Mouse (Mus musculus) embryonic facial prominence, embryonic 11.5 days (tissue): ENCODE data around the gene Gm49322. TPM values are rescaled to one million over a fixed set of nuclear protein-coding genes. Genes with fewer than 3 reads are reported as not detected.

Source experiments
- ATAC-seq: fragments of 200-750 bp; cut with Nextera tagmentation; replicated peaks from 2 replicates; pipeline ENCODE4 v1.8.0; 2017; ENCODE audit warnings: low read depth; ENCODE audit not compliant: insufficient number of reproducible peaks, low FRiP score, low TSS enrichment
- DNase-seq: peaks from one replicate; pipeline ENCODE4 v3.0.0-alpha.2; 2015; ENCODE audit warnings: low spot score
- H3K27ac ChIP-seq: fragments of 300-500 bp; sonication (generic); replicated peaks from 2 replicates; pipeline ENCODE4 v1.5.1; 2014; ENCODE audit warnings: mild to moderate bottlenecking, low read depth, low read length, control low read depth
- H3K27me3 ChIP-seq: fragments of 300-500 bp; sonication (generic); 2 replicates; pipeline ENCODE4 v1.6.1; 2014; ENCODE audit warnings: mild to moderate bottlenecking, low read length, moderate library complexity, mixed read lengths; ENCODE audit not compliant: control insufficient read depth, insufficient read depth
- H3K36me3 ChIP-seq: fragments of 300-500 bp; sonication (generic); replicated peaks from 2 replicates; pipeline ENCODE4 v1.6.1; 2014; ENCODE audit warnings: low read depth, mild to moderate bottlenecking, low read length, moderate library complexity, mixed read lengths; ENCODE audit not compliant: control insufficient read depth, insufficient read depth
- H3K4me1 ChIP-seq: fragments of 300-500 bp; sonication (generic); 2 replicates; pipeline ENCODE4 v1.6.1; 2014; ENCODE audit warnings: low read length, mixed read lengths; ENCODE audit not compliant: control insufficient read depth, insufficient read depth
- H3K4me2 ChIP-seq: fragments of 300-500 bp; sonication (generic); 2 replicates; pipeline ENCODE4 v1.6.1; 2014; ENCODE audit warnings: low read depth, mild to moderate bottlenecking, control low read depth, low read length, moderate library complexity
- H3K4me3 ChIP-seq: fragments of 300-500 bp; sonication (generic); 2 replicates; pipeline ENCODE4 v1.5.1; 2014; ENCODE audit warnings: low read depth, low read length, control low read depth
- H3K9ac ChIP-seq: fragments of 300-500 bp; sonication (generic); replicated peaks from 2 replicates; pipeline ENCODE4 v1.6.1; 2014; ENCODE audit warnings: mild to moderate bottlenecking, control low read depth, low read length
- H3K9me3 ChIP-seq: fragments of 300-500 bp; sonication (generic); replicated peaks from 2 replicates; pipeline ENCODE4 v1.6.1; 2016; ENCODE audit warnings: mild to moderate bottlenecking, low read length, inconsistent platforms, mixed read lengths; ENCODE audit not compliant: control insufficient read depth
- WGBS: fragments of 180-500 bp; shearing (Covaris S2); extraction: QIAGEN DNeasy Blood & Tissue Kit; methylation state at CpG from one replicate; pipeline ENCODE4 v1.1.7; 2014; 5-methylcytosine and 5-hydroxymethylcytosine counted together
- polyA plus RNA-seq: library from polyadenylated mRNA; unstranded; fragments of >200 nt; fragmentation: Nextera tagmentation; extraction: Ambion mirVana; gene quantifications from 2 replicates; pipeline ENCODE4 v1.2.1, GENCODE M21; 2014

Gene Gm49322
- polyA plus RNA-seq, 1 experiment from 2014 or later, result 1.4 TPM

DNA sequence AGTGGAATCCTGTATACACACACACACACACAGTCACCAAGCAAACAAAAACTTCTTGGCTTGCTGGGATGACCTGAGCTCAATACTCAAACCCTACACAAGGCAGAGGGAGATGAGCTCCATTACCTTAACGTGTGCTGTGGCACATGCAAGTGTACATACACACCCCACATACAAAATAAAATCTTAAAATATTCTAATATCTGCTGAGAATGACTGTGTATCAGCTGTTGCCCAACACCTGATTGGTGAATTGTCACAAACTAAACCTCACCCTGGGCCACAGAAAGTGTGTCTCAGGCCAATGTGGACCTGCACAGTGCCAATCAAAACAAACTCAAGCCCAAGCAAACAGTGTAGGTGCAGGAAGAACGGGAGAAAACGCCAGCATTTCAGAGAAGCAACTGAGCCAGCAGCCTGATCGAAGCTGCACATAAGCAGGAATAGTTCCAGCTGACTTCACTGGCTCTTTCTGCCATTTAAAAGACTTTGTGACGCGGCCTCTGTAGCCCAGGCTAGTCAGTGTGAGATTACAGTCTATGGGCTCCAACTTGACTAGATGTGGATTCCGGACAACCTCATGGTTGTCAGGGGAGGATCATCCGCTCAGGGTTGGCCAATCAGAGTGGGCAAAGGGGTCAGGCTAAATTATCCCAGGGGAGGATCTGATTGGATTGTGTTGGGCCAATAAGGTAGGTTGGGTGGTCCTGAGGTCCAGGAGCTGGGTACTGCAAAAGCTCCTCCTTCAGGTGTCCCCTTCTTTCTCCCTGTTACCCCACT lies 13.8 kb downstream of the Gm49322 start:
- DNase-seq, result peak; percentile 28
- no peaks in the 10 kb centered on the region for H3K9me3 ChIP-seq
- no peak overlapping the region for H3K4me2 ChIP-seq
- H3K4me3 ChIP-seq, result no peak overlapping the region
- no peak overlapping the region for H3K9ac ChIP-seq
- no peak for ATAC-seq
- H3K27me3 ChIP-seq, result no peaks in the 10 kb centered on the region
- 35% methylated on average over 8 of the region's 8 CpGs for WGBS
- H3K27ac ChIP-seq, result no peak overlapping the region
- peaks cover 4% of the 10 kb centered on the region; the same call in 1 of the 2 replicates for H3K4me1 ChIP-seq
- H3K36me3 ChIP-seq, result no peaks in the 10 kb centered on the region; the same call in 1 of the 2 replicates

- ATAC-seq (no peak), DNase-seq (no peak)
- Histone ChIP-seq H3K9me3 (no peaks in the 10 kb centered on the region), H3K36me3 (no peaks in the 10 kb centered on the region; the same call in 1 of the 2 replicates), H3K27ac (no peak overlapping the region), H3K4me3 (no peak overlapping the region), H3K4me1 (peaks cover 4% of the 10 kb centered on the region; the same call in 1 of the 2 replicates), H3K4me2 (no peak overlapping the region), H3K9ac (no peak overlapping the region), H3K27me3 (no peaks in the 10 kb centered on the region)
- 87% methylated on average over 9 of the region's 9 CpGs for WGBS
These were observed 14.5 kb downstream of the Gm49322 start for GRCm38 (mm10) chr10:80620365-80620764.

DNA sequence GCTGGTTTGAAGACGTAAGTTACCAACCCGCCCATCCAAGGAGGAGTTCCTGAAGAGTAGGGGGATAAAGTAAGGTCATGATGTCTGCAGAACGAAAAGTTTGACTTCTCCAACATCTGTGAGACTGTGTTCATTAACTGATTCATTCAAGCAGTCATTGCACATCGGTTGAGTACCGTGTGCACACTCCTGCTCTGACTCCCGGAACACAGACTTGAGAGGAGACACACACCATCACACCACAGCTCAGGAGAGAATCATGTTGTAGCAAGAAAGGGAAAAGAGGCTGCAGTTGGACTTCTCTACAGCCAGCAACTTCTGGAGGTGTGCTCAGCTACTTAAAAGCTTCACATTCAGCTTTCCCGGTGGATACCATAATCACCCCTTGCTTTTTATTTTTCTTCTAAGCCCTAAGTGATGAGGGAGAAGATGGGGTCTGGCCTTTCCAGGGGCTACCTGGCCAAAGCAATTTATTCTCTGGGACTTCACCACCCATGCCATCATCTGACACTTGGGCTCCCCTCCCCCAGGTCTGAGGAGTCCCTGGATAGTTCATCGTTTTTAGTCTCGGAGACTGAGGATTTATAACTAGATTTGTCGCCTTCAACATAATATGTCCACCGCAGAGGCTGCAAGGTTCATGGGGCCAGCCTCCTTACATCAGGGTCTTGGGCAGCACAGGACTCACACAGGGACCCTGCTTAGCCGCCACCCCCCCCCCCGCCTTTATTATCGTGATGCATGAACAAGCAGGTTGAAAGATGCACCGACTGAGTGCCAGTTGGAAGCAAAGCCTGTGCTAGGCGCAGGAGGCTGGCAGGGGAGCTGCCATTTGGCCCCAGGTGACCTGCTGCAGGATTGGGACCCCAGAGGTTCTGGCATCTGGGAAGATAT lies 15.2 kb downstream of the Gm49322 start:
- 63% methylated on average over 16 of the region's 16 CpGs for WGBS
- H3K4me2 ChIP-seq, result peak overlapping the region; percentile 60
- ATAC-seq (no peak), DNase-seq (no peak)
- H3K27me3 ChIP-seq, result no peaks in the 10 kb centered on the region
- H3K36me3 ChIP-seq, result no peaks in the 10 kb centered on the region
- peaks cover 4% of the 10 kb centered on the region; the same call in 1 of the 2 replicates for H3K4me1 ChIP-seq
- H3K9me3 ChIP-seq, result no peaks in the 10 kb centered on the region
- peak overlapping the region; percentile 90 for H3K4me3 ChIP-seq
- peak overlapping the region; percentile 25 for H3K9ac ChIP-seq
- H3K27ac ChIP-seq, result 0 out of 2 replicates have a peak overlapping the region, but pooled peaks have one; percentile 8

DNA sequence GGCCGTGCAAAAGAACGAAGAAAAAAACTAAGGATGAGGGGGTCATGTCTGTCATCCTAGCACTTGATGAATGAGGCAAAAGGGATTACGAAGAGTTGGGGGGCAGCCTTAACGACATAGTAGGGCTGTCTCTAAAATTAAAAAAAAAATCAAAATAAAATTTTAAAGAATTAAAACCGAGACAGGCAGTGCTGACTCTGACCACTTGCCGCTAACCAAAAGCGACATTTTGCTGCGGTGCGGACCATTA lies 15.8 kb downstream of the Gm49322 start:
- Histone ChIP-seq H3K9me3 (no peaks in the 10 kb centered on the region), H3K4me3 (peak overlapping the region; percentile 90), H3K36me3 (no peaks in the 10 kb centered on the region), H3K9ac (peak overlapping the region; percentile 25), H3K4me2 (peak overlapping the region; percentile 60), H3K27me3 (no peaks in the 10 kb centered on the region), H3K27ac (0 out of 2 replicates have a peak overlapping the region, but pooled peaks have one; percentile 8), H3K4me1 (peaks cover 4% of the 10 kb centered on the region; the same call in 1 of the 2 replicates)
- DNase-seq, result no peak
- no peak for ATAC-seq
- WGBS, result 5% methylated on average over 9 of the region's 9 CpGs

DNA sequence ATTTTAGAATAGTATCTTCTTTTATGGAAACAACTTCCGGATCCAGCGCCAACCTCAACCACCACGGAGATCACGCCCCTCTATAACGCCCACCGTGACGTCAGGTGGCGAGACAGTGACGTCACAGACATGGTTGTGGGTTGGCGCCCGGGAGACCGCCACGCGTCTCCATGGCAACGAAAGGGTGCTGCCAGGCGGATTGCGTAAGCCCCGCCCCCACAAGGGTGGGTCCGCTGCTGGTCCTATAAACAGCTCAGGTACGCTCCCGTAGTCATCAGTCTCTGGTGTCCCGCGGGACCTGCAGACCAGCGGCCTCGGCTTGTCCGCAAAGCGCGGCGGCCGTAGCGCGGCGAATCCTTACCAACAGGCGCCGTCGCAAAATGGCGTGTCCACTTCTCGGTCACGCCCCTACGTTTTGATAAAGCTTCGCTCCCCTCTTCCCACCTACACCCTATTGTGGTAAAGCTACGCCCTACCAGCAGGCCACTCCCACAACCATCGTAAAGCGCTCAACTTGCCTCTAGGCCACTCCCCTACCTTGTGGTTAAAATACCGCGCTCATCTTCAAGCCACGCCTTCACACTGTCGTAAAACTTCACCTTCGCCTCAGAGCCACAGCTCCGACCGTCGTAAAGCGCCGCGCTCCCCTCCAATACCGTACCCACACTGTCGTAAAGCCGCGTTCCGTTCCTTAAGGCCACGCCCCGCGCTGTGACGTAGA lies 16.3 kb downstream of the Gm49322 start:
- Histone ChIP-seq H3K36me3 (no peaks in the 10 kb centered on the region), H3K9me3 (no peaks in the 10 kb centered on the region), H3K9ac (peak overlapping the region; percentile 84), H3K27ac (peak overlapping the region; percentile 78), H3K4me2 (peak overlapping the region; percentile 60), H3K4me3 (peak overlapping the region; percentile 90), H3K27me3 (no peaks in the 10 kb centered on the region), H3K4me1 (peaks cover 4% of the 10 kb centered on the region; the same call in 1 of the 2 replicates)
- peak; percentile 100 for DNase-seq
- peak; percentile 91 for ATAC-seq
- under 1% methylated on average over 64 of the region's 64 CpGs for WGBS

GRCm38 (mm10) chr10:80622661-80623456 lies 17.0 kb downstream of the Gm49322 start, which contains the start of gene Csnk1g2:
Gene Csnk1g2, plus strand, starts transcription at chr10:80622838.
- no peaks in the 10 kb centered on the region for H3K36me3 ChIP-seq
- H3K4me1 ChIP-seq, result peaks cover 4% of the 10 kb centered on the region; the same call in 1 of the 2 replicates
- DNase-seq, result peak; percentile 52
- H3K27me3 ChIP-seq, result no peaks in the 10 kb centered on the region
- H3K4me3 ChIP-seq, result peak within 1 kb of the TSS; percentile 90
- under 1% methylated on average over 82 of the region's 85 CpGs for WGBS
- no peaks in the 10 kb centered on the region for H3K9me3 ChIP-seq
- peak; percentile 12; the same call in 1 of the 2 replicates for ATAC-seq
- peak within 1 kb of the TSS; percentile 84 for H3K9ac ChIP-seq
- H3K27ac ChIP-seq, result peak within 1 kb of the TSS; percentile 82
- H3K4me2 ChIP-seq, result peak within 1 kb of the TSS; percentile 85
